Mouse (Mus musculus): ENCODE results near the gene Ctsa.
A peak's percentile ranks its signal among the peaks of the same experiment; 100 is the strongest.
"Not testable (repeated sequence)": the region's sequence is repeated elsewhere in the genome, so short reads cannot be mapped to it uniquely, and the experiment has no call there.

The Ctsa gene

DNA sequence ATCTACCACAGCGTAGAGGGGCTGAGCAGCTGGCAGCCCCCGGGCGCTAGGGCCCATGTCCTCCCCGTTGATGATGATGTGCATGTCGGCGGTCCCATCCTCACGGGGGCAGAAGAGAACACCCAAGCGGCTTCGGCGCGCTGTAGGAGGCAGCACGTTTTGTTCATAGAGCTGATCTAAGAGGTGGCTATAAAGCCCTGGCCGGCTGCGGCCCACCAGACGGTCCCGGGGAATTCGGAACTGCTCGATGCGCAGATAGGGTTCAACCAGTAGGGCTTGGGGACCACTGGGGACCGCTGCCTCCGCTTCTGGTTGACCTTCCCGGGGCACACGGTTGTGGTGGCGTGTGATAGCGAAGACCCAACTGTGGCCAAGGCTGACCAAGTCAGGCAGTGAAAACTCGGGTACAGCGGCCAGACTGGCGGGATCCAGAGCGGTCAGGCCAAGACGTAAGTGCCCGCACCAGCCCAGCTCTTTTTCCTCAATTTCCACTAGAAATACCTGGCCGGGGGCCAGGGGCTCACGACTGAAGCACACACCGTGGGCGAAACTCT, at the start of gene Ctsa:
Ctsa (plus strand) TSS at position 126 of the 554 bp plus-strand sequence.
- DNase-seq, result peak; percentile 78 to 79

DNA sequence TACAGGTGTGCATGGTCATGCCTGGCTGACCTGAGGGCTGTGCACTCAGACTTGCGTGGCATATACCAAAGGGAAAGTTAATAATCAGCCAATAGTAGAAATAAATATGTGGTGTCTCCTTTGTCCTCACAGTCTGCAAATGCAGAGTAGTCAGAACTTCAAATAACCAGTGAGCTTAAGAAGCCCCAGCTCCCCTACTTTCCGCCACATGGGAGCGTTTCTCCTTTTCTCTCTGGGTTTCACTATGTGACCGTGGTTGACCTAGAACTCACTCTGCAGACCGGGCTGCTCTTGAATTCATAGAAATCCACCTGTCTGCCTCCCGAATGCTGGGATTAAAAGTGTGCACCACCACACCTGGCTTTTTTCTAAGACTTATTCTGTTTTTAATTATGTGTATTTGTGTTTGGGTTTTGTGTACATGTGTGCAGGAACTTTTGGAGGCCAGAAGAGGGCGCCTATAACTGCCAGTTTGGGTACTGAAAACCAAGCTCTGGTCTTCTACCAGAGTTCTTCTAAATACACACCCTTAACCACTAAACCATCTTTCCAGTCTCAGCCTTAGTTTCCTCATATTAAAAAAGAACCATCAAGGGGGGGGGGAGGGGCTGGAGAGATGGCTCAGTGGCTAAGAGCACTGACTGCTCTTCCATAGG, 48.6 kb upstream of the Ctsa start:
- DNase-seq, result no peak

DNA sequence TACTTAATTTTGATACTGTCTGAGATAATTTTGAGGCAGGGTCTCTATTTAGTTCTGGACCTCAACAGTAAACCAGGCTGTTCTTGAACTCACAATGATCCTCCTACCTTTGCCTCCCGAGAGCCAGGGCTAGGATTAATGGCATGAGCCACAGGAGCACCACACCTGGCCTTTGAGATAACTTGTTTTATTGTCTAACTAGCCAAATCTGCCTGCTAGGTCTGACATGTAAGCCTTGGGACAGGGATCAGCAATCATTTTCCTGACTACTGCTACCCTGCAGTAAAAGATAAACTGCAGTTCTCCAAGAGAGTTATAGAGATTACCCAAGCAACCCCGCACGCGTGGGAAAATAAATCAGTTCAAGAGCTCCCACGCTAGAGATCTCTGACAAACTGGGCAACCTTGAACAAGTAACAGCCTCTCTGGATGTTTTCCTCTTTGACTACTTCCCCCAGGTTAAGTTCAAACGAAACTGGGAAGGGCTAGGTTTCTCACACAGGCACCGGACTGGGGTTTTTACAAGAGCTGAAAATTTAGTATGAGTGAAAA, 47.7 kb upstream of the Ctsa start:
- DNase-seq, result no peak

DNA sequence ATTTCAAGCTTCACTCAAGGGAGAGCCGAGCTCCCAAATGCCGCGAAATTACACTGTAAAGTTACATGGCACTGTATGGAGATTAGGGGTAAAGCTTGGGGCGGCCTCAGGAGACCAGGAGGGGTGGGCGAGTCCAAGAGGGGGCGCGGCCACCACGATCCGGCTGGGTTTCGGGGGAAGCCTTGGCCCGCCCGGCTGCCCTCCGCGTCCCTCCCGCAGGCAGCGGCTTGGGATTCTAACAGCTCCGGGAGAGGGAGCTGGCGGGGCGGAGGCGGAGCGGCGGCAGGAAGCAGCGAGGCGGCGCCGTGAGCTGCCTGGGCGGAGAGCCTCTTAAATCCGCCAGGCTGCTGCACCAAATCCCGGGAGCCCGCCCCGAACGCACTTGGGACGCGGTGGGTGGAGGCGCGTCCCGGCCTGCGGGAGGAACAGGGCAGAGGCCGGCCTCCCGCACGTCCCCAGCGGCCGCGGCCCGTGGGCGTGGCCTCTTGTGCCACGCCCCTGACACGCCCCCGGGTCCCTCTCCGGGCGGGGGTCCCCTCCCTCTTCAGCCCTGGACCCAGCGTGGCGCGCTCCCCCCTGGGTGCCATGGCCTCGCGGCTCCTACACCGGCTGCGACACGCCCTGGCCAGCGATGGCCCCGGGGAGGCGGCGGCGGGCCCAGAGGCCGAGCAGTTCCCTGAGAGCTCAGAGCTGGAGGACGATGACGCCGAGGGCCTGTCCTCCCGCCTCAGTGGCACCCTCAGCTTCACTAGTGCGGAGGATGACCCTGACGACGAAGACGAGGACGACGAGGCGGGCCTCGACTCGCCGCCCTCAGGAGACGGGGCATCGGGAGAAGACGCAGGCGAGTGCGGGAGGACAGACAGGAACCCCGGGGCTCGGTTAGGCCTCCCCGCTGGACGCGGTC, 46.9 kb upstream of the Ctsa start, which contains the start of gene Snx21:
Snx21 (plus strand) TSS at position 343 of the 907 bp plus-strand sequence.
- DNase-seq, result peak; percentile 92 to 93

DNA sequence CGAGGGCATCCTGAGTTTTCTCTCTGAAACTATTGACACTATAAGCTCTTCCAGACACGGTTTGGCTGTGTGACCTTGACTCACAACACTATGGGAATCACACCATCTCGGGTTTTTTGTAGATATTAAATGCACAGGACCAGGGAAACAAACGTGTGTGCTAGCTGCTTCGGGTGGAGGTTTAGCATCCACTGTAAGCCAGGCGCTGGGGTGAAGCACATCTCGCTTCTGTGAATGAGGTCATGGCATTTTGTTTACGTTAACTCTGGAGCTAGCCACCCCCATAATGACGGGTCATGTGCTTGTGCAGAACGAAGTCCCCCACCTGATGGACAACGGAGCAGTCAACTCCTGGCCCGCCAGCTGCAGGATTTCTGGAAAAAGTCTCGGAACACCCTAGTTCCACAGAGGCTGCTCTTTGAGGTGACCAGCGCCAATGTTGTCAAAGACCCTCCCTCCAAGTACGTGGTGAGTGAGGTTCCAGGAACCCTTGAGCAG, 46.2 kb upstream of the Ctsa start:
- no peak for DNase-seq

DNA sequence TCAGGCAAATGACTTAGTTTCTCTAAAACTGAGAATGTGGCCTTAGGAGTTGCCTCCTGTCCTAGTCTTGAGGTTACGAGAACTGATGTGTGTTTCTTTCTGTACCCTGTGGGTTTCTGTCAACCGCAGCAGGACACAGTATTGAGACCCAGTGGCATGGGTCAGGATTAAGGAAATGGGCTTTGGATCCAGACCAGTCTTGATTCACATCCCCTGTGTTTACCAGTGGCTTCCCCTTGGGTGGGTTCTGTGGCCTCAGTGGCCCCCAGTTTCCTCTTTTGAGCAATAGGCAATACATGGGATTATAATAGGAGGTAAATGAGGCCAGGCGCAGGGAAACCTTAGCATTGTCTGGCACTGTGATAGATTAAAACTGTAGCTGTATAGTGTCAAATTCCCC, 45.6 kb upstream of the Ctsa start:
- DNase-seq, result no peak

DNA sequence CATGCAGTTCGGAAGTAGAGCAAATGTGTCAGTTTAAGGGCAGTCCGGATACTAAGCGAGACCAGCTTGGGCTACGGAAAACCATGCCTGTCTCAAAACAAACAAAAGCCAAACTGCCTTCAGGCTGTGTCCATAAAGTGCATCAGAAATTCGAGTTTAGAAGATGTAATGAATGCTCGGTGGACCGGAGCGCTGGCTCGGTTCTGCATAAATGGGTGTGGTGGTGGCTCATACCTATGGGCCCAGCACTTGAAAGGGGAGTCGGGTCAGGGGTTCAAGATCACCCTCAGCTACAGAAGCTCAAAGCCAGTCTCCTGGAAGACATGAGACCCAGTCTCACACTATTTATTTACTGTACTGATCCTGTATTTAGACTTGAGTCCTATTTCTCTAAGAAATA, 44.9 kb upstream of the Ctsa start:
- no peak for DNase-seq

DNA sequence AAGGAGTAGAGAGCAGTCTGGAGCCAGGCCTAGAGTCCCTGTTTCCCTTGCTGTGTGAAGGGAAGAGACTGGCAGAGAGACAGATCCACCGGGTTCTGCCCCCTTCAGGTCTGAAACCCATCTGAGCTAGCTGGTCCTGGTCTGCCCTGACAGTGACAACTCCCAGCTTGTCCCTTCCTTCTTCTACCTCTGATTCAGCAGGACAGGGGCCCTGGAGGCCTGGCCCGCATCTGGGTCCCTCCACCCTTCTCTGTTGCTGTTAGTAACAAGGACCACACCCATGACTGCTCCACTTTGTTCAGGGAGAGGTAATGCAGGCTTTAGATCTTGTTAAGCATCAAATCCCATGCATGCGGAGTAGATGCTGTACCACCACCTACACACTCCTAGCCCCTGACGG, 44.3 kb upstream of the Ctsa start:
- DNase-seq, result no peak

DNA sequence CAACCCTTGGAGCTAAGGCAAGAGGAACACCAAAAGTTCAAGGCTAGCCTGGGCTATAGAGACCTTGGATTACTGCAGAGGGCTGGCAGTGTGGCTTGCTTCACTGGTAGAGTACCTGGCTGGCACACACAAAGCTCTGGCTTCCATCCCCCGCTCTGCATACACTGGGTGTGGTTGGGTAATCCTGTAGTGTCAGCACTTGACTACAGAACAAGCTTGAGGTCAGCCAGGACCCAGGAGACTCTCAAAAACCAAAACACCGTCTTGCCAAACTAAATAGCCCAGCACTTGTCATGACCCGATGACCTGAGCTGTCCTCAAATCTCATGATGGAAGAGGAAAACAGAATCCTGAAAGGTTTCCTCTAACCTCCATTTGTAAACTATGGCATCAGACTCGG, 42.2 kb upstream of the Ctsa start:
- no peak for DNase-seq

DNA sequence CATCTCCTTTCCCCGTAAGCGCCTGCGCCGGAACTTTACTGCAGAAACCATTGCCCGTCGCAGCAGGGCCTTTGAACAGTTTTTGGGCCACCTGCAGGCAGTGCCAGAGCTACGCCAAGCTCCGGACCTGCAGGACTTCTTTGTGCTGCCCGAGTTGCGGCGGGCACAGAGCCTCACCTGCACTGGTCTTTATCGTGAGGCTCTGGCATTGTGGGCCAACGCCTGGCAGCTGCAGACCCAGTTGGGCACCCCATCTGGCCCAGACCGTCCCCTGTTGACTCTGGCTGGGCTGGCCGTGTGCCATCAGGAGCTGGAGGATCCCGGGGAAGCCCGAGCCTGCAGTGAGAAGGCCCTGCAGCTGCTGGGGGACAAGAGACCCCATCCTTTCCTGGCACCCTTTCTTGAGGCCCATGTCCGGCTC, 40.8 kb upstream of the Ctsa start:
- DNase-seq, result peak; percentile 63 to 64

DNA sequence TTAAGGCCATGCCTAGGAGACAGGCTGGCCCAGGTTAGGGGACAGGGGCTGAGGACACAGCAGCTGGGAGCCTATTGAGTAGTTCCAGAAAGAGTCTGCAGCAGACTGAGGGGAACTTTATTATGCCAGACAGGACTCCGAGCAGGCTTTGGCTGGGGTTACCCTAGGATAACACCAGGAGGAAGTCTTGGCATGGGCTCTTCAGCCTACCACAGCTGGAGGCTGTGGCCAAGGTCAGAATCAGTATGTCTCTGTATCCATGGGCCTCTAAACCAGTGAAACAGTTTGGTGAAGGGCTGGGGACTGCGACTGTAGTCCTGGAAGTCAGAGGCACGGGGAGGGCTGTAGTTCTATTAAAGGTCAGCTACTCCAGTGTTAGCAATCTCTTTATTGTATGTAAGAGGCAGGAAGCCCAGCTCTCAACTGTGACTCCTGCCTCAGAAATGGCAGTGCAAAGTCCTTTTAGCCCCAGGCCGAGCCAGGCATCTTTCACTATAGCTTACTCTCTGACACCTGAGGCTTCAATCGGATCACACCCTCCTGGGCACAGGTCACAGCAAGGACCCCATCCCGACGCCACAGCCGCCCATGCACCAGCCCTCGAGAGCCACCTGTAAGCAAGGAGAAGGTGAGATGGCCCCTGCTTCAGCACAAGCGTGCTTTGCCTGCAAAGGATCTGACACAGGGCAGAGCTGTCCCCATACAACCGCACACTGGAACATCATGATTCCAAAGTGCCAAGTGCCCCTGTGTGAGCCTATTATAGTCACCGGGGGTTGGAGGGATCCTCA, 40.1 kb upstream of the Ctsa start:
- DNase-seq, result peak in 1 of 2 experiments; percentile 30

DNA sequence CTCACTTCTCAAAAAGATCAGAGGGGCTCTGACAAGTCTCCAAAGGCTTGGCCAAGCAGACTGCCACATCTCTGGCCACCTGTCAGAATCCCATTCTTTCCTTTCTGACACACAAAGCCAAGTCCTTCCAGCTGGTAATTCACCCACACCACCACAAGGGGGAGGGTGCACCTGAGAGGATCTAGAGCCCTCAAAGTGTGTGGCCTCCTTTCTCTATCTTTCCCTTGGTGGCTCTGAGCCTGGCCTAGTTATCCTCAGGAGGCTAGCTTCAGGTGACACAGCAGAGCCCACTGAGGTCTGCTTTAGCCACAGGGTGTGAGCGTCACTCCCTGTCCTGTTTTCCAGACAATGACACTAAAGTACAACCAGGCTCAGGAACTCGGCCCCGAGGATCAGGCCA, 39.4 kb upstream of the Ctsa start:
- DNase-seq, result peak; percentile 77 to 78

DNA sequence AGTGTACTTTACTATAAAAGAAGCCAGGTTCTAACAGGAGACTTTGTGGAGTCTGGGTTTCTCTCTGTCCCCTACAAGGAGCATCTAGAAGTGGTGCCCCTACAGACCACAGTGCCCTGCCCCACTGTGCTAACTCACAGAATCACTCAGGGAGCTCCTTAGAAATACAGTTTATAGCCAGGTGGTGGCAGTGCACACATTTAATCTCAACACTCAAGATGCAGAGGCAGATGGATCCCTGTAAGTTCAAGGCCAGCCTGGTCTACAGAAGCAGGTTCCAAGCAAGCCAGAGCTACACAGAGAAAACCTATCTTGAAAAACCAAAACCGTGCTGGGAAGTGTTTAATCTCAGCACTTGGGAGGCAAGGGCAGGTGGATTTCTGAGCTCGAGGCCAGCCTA, 38.9 kb upstream of the Ctsa start:
- no peak for DNase-seq

DNA sequence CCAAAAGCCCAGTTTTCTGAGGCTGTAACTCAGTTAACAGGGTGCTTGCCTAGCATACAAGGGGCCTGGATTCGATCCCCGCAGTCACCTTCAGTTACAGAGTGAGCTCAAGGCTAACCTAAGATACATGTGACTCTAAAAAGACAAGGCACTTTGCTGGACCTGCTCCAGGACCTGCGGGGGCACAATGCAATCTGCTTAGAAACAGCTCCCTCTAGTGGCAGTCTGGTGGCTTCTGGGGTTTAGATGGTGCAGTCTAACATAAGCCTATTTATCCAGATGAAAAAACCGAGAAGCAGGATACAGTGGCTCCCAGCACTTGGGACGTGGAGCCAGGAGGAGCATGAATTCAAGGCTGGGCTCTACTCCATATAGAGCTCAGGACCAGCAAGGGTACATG, 38.4 kb upstream of the Ctsa start:
- peak; percentile 85 for DNase-seq

DNA sequence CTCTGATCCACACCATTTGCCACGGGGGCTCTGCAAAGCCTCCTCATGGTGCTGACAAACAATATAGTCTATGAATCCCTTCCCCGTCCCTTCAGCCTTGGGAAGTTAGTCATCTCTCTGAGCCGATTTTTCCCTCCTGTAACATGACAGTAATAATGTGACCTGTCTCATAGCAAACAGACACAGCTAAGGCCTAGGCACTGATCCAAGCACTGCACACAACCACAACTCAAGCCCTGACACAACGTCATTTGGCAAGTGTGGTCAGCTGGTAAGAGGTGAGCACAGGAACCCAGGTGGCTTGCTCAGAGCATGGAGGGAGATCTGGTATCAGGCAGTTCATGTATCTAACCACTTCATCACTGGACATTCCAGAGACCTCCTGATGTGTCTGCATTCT, 36.8 kb upstream of the Ctsa start:
- DNase-seq, result no peak

DNA sequence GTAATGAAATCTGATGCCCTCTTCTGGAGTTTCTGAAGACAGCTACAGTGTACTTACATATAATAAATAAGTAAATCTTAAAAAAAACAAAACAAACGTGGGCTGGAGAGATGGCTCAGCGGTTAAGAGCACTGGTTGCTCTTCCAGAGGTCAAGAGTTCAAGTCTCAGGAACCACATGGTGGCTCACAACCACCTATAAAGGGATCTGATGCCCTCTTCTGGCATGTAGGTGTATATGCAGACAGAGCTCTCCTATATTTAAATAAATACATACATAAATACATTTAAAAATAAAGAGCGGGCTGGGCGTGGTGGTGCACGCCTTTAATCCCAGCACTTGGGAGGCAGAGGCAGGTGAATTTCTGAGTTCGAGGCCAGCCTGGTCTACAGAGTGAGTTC, 34.1 kb upstream of the Ctsa start:
- DNase-seq, result not testable (repeated sequence)

DNA sequence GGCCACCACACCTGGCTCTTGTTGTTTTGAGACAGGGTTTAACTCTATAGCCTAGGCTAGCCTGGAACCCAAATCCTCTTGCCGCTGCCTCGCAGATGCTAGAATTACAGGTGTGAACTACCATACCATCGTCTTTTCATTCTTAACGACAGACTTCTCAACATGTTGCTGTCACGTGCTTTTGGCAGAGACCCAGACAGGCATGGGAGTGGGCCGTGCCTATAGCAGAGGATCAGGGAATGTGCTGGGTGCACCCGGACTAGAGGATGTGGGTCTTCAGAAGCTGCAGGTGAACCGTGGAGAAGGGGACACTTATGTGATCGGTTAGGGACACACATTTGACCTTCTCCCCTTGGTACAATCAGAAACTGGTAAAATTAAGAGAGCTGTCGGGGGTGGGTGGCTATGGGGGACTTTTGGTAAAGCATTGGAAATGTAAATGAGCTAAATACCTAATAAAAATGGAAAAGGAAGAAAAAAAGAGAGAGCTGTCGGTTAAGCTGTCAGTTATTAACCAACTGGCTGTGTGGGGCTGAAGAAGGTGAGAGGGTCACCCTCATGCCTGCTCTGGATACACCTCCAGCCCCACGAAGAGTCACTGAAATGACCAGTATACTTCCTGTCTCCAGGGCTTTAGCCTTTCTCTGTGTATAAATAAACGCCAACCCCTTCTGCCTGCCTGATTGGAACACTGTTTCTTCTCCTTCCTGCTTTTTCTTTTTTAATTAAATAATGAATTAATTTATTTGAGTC, 32.2 kb upstream of the Ctsa start:
- no peak for DNase-seq

DNA sequence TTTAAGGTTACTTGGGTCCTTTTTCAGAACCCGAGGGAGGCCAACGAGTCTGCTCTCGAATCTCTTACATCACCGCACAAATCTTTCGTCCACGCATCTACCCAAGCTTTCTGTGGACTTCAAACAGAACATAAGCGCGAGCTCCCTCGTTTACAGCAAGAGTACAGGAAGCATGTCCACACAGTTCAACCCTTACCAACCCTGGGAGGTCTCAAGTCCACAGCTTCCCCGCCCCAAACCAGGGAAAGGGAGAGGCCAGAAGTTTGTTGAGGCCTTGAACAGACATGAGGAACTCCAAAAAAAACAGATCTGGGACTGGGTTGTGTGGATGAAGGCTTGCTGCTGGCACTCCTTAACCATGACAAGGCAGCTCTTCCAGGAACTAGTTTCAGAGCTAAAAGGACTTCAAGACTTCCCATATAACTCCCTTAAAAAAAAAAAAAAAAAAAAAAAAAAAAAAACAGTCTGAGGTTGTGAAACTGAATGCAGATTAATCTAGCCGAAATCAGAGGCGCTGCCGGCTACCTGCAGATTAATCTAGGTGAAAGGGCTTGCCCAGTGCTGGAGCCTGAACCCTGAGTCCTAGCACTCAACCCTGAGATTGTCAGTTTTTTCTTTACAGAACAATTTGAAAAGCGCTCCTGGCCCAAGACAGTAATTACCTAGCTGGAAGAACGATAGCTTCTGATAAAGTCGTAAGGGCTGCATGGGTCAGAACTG, 29.3 kb upstream of the Ctsa start:
- no peak for DNase-seq

DNA sequence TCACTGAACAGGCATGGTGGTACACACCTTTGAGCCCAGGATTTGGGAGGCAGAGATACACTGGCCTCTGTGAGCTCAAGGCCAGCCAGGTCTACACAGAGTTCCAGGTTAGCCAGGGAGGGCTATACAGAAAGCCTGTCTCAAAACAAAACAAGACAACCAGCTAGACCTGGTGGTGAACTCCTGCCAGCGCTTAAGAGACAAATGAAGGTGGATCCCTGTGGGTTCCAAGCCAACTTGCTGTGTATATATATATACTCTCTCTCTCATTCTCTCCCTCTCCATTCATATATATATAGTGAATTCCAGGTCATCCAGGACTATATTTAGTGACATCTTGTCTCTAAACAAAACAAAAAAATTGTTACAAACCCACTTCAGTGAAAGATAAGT, 28.8 kb upstream of the Ctsa start:
- no peak for DNase-seq

DNA sequence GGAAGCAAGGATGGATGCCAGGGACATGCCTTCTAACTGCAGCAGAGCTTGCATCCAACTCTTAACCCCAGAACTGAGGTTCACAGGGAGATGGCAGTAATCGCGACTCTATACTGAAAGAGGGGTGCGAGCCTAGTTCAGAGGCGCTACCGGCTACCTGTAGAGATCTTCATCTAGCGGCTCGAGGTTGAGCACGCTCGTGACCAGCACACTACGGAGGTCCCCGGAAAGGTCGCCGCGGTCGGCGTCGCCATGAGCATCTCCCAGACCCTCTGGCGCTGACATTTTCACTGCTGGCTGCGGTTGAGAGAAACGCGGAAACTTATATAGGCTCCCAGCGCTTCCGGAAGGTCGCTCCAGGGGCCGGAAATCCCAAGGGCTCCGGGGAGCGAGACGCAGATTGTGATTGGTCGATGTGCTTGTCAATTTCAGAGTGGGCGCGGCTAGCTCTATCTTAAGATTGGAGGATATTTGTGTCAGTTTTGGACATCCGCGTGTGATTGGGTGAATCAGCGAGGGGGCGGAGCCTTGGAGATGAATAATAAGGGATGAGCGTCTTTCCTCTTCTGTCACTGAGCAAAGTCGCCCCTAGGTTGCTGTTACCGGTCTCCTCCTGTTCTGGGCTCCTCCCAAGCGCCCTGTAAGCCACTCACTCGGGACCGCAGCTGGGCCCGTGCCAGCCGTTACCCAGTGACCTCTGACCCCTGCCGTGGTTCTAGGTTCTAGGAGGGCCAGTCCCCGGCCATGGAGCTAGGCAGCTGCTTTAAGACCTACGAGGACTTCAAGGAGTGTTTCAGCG, 27.9 kb upstream of the Ctsa start, which contains the start of the genes Acot8 and Zswim3:
Acot8 (minus strand) TSS at position 350 of the 799 bp plus-strand sequence.
Zswim3 (plus strand) TSS at position 566 of the 799 bp plus-strand sequence.
- peak; percentile 97 to 98 for DNase-seq

All from cerebellum, adult 18-20 months (tissue).